Mouse (Mus musculus) MEL (cell line): Measurements from ENCODE around the gene Nfe2.

Experiments used
- CTCF ChIP-seq, 3 experiments: IDR thresholded peaks in 2 of 3; conservative IDR thresholded peaks in 1 of 3; 2 replicates each; pipeline ENCODE4 v1.5.1; 2011 to 2012; ENCODE audit warnings: low read length in 3 of 3, low read depth in 2 of 3, mild to moderate bottlenecking in 2 of 3, improper control_type of control experiment in 1 of 3, inconsistent platforms in 1 of 3, mixed read lengths in 1 of 3, moderate library complexity in 1 of 3; ENCODE audit not compliant: control insufficient read depth in 1 of 3, insufficient read depth in 1 of 3, poor library complexity in 1 of 3, severe bottlenecking in 1 of 3
- GATA1 ChIP-seq: IDR thresholded peaks from 2 replicates; pipeline ENCODE4 v1.6.1; 2011; ENCODE audit warnings: low read depth, low read length, improper control_type of control experiment
- NRF1 ChIP-seq: IDR thresholded peaks from 2 replicates; pipeline ENCODE4 v1.6.1; 2014; ENCODE audit warnings: low read depth, mild to moderate bottlenecking, inconsistent platforms, low read length, improper control_type of control experiment, moderate library complexity; ENCODE audit not compliant: poor library complexity, insufficient read depth, severe bottlenecking
- POLR2A ChIP-seq, 2 experiments: IDR thresholded peaks; 2 replicates each; pipeline ENCODE4 v1.6.1; 2011 to 2012; ENCODE audit warnings: low read length in 2 of 2, mild to moderate bottlenecking in 2 of 2, control low read depth in 1 of 2, improper control_type of control experiment in 1 of 2, low read depth in 1 of 2, moderate library complexity in 1 of 2; ENCODE audit not compliant: control insufficient read depth in 1 of 2, insufficient read depth in 1 of 2, poor library complexity in 1 of 2
- POLR2AphosphoS2 ChIP-seq: IDR thresholded peaks from 2 replicates; pipeline ENCODE4 v1.6.1; 2011; ENCODE audit warnings: low read length, improper control_type of control experiment

- TF ChIP-seq CTCF (IDR thresholded peaks at IDR 0.05 in 2 of 3, conservative IDR thresholded peaks at IDR 0.05 in 1 of 3; ENCODE audit: control insufficient read depth in 1 of 3, insufficient read depth in 1 of 3, low read depth in 2 of 3, low read length in 3 of 3, poor library complexity in 1 of 3, severe bottlenecking in 1 of 3) (peak in 1 of 3 experiments; percentile 17; a peak in 1 of 6 replicates), GATA1 (no peak), NRF1 (no peak), POLR2A (IDR thresholded peaks at IDR 0.05; ENCODE audit: control insufficient read depth in 1 of 2, insufficient read depth in 1 of 2, low read depth in 1 of 2, low read length in 2 of 2, poor library complexity in 1 of 2) (peak in 1 of 2 experiments; percentile 63; a peak in 2 of 4 replicates), POLR2AphosphoS2 (no peak)
Observed at GRCm38 (mm10) chr15:103272419-103273279, 14.4 kb upstream of the Nfe2 start, which contains the start of gene Copz1.
